Mouse (Mus musculus) hindbrain, embryonic 13.5 days (tissue): ENCODE measurements at regions not wholly inside any gene's neighbourhood (a gene's known extent, or its start where the extent isn't known, plus 50 kb on each side); places are given as distances from the start of the nearest gene placed in this dataset.

ENCODE experiments used
- ATAC-seq: fragments of 200-750 bp; cut with Nextera tagmentation; 2 replicates; pipeline ENCODE4 v1.8.0; 2017; ENCODE audit warnings: moderate TSS enrichment; ENCODE audit not compliant: low FRiP score
- H3K27ac ChIP-seq: fragments of 300-500 bp; sonication (generic); 2 replicates; pipeline ENCODE4 v1.5.1; 2015; ENCODE audit warnings: inconsistent platforms, mild to moderate bottlenecking, moderate library complexity
- H3K27me3 ChIP-seq: fragments of 300-500 bp; sonication (generic); 2 replicates; pipeline ENCODE4 v1.6.1; 2015; ENCODE audit warnings: mild to moderate bottlenecking, inconsistent platforms
- H3K36me3 ChIP-seq: fragments of 300-500 bp; sonication (generic); 2 replicates; pipeline ENCODE4 v1.6.1; 2015; ENCODE audit warnings: mild to moderate bottlenecking, inconsistent platforms
- H3K4me1 ChIP-seq: fragments of 300-500 bp; sonication (generic); replicated peaks from 2 replicates; pipeline ENCODE4 v1.6.1; 2015; ENCODE audit warnings: inconsistent platforms
- H3K4me2 ChIP-seq: fragments of 300-500 bp; sonication (generic); 2 replicates; pipeline ENCODE4 v1.6.1; 2015; ENCODE audit warnings: inconsistent platforms, mild to moderate bottlenecking, moderate library complexity
- H3K4me3 ChIP-seq: fragments of 300-500 bp; sonication (generic); 2 replicates; pipeline ENCODE4 v1.5.1; 2015; ENCODE audit warnings: mild to moderate bottlenecking, inconsistent platforms
- H3K9ac ChIP-seq: fragments of 300-500 bp; sonication (generic); 2 replicates; pipeline ENCODE4 v1.6.1; 2015; ENCODE audit warnings: mild to moderate bottlenecking, inconsistent platforms
- H3K9me3 ChIP-seq: fragments of 300-500 bp; sonication (generic); 2 replicates; pipeline ENCODE4 v1.6.1; 2016; ENCODE audit warnings: inconsistent platforms
- WGBS: fragments of 180-500 bp; shearing (Covaris S2); methylation state at CpG from one replicate; pipeline ENCODE4 v1.1.7; 2015; 5-methylcytosine and 5-hydroxymethylcytosine counted together

DNA sequence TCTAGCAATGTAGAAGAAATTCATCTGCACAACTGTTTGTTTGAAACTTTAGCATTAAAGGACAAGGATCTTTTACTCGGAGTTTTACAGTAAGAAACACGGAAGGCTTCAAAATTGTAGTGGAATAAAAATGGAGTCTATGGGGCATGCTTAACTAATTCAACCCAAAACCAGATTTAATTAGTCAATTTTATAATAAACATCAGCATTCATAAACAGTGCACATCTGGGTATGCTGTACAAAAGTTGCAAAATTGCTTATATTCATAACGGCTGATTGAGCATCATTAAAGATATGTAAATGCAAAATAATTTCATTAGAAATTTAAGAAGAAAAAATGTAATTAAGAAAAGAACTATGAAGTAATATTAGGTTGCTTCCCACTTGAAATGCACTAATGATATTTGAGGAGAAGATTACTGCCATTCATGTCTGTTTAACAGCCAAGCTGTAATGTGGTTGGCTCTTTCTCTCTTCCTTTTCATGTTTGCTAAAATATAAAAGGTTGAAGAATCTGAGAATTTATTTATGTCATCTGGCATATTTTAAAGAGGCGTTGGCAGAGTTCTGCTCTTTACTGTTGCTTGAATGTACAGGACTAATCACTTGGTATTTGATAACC, 1037.3 kb downstream of the Fam181b start:
- Histone ChIP-seq H3K27ac (no peak overlapping the region), H3K36me3 (no peaks in the 10 kb centered on the region), H3K9me3 (no peaks in the 10 kb centered on the region), H3K4me3 (no peak overlapping the region), H3K4me2 (no peak overlapping the region), H3K27me3 (no peaks in the 10 kb centered on the region), H3K9ac (no peak overlapping the region), H3K4me1 (no peaks in the 10 kb centered on the region; the same call in 1 of the 2 replicates)
- WGBS, result 90% methylated on average over 4 of the region's 4 CpGs
- ATAC-seq, result no peak

DNA sequence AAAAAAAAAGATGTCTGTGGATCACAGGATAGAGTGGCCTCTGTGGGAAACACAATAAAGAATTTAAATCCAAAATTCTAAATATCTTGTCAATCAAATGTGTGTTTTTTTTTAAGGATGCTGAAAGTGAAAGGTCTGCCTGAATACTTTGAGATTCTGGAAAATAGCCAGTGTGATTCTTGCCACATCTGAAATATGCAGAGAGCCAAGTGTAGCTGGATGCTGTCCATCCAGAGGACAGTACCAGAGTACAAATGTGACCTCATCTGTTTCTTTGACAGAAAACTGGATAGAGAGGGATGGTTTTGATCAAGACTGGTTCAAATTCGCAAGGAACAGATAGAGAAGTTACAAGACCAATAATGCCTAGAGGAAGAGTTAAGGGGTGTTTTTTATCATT, 1044.1 kb downstream of the Fam181b start:
- no peak overlapping the region for H3K4me3 ChIP-seq
- WGBS, result 92% methylated on average over 1 of the region's 1 CpGs
- H3K4me1 ChIP-seq, result no peaks in the 10 kb centered on the region
- no peak overlapping the region for H3K4me2 ChIP-seq
- no peak overlapping the region for H3K9ac ChIP-seq
- H3K27ac ChIP-seq, result no peak overlapping the region
- H3K27me3 ChIP-seq, result no peaks in the 10 kb centered on the region
- no peak for ATAC-seq
- H3K9me3 ChIP-seq, result no peaks in the 10 kb centered on the region
- H3K36me3 ChIP-seq, result no peaks in the 10 kb centered on the region

- H3K36me3 ChIP-seq, result no peaks in the 10 kb centered on the region
Observed at GRCm38 (mm10) chr7:94154221-94154620, 1074.6 kb downstream of the Fam181b start.

DNA sequence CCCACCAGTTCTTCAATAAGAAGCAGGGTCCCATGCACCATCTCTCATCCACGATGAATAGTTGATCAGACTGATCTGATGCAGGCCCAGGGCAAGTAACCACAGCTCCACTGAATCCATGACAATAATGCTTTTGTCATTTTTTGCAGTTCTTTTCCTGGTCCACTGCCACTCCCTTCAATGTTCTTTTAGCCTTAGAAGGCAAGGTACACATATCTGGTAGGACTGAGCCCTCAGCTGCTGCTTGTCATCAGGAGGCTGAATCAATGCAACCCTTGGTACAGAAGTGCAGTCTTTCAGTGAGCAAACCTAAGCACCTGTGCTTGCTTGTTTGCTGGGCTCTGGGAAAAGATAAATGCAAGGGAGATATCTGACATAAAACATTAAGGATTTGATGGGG, 1075.8 kb downstream of the Fam181b start:
- no peak overlapping the region for H3K4me2 ChIP-seq
- no peaks in the 10 kb centered on the region for H3K9me3 ChIP-seq
- no peaks in the 10 kb centered on the region for H3K4me1 ChIP-seq
- H3K36me3 ChIP-seq, result no peaks in the 10 kb centered on the region
- H3K9ac ChIP-seq, result no peak overlapping the region
- ATAC-seq, result no peak
- H3K27me3 ChIP-seq, result no peaks in the 10 kb centered on the region
- no peak overlapping the region for H3K4me3 ChIP-seq
- 93% methylated on average over 1 of the region's 1 CpGs for WGBS
- H3K27ac ChIP-seq, result no peak overlapping the region

More at GRCm38 (mm10) chr7:94154221-94154620, 1074.6 kb downstream of the Fam181b start:
- Histone ChIP-seq H3K27me3 (no peaks in the 10 kb centered on the region), H3K27ac (no peak overlapping the region), H3K4me3 (no peak overlapping the region), H3K9ac (no peak overlapping the region), H3K4me2 (no peak overlapping the region), H3K4me1 (no peaks in the 10 kb centered on the region), H3K9me3 (no peaks in the 10 kb centered on the region)
- ATAC-seq, result no peak

DNA sequence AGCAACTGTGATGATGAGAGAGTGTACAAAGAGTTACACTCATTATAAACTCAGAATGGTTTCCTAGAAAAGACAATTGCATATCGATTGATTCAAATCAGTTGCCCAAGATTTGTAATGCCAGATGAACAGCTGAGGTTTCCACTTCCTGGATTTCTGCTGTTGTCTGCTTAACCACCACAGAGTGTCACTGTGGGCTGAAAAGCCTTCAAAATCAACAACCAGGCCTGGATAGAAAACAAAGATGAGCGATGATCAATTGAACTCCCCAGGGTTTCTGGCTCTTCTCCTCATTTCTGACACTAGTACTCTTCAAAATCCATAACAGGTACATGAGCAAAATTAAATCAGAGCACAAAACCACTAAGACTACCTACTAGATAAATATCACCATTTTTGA, 1100.4 kb downstream of the Fam181b start:
- H3K36me3 ChIP-seq, result no peaks in the 10 kb centered on the region
- no peaks in the 10 kb centered on the region for H3K4me1 ChIP-seq
- H3K4me3 ChIP-seq, result no peak overlapping the region
- no peaks in the 10 kb centered on the region for H3K27me3 ChIP-seq
- no peak overlapping the region for H3K9ac ChIP-seq
- H3K4me2 ChIP-seq, result no peak overlapping the region
- no peak overlapping the region for H3K27ac ChIP-seq
- no peaks in the 10 kb centered on the region for H3K9me3 ChIP-seq
- 71% methylated on average over 2 of the region's 2 CpGs for WGBS
- ATAC-seq, result no peak

DNA sequence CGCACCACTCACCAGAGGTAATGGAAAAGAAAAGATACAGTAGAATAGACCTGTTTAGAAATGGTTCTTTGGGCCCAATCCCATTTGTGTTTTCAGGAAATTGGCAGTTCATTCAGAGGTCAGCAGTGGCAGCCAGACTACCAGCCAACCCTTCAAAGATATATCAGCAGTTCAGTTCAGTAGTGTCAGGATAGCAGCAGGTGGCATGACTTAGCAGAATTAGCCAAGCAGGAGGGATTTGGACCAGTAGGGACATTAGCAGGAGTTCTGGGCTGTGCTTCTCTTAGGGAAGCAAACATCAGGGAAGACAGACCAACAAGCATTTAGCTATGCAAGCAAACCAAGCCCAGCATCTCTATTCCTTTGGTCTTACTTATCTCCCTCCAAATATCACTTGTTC, 1132.7 kb downstream of the Fam181b start:
- Histone ChIP-seq H3K27ac (no peak overlapping the region), H3K4me3 (no peak overlapping the region), H3K9me3 (no peaks in the 10 kb centered on the region), H3K9ac (no peak overlapping the region), H3K36me3 (no peaks in the 10 kb centered on the region), H3K27me3 (no peaks in the 10 kb centered on the region), H3K4me1 (no peaks in the 10 kb centered on the region), H3K4me2 (no peak overlapping the region)
- ATAC-seq, result no peak
- 83% methylated on average over 1 of the region's 1 CpGs for WGBS

GRCm38 (mm10) chr7:94227482-94227881, 1147.8 kb downstream of the Fam181b start:
- H3K4me2 ChIP-seq, result no peak overlapping the region
- no peaks in the 10 kb centered on the region for H3K9me3 ChIP-seq
- no peaks in the 10 kb centered on the region for H3K36me3 ChIP-seq
- no peaks in the 10 kb centered on the region for H3K4me1 ChIP-seq
- ATAC-seq, result no peak
- no peak overlapping the region for H3K27ac ChIP-seq
- no peak overlapping the region for H3K4me3 ChIP-seq
- no peaks in the 10 kb centered on the region for H3K27me3 ChIP-seq
- no peak overlapping the region for H3K9ac ChIP-seq
- 60% methylated on average over 1 of the region's 1 CpGs for WGBS

DNA sequence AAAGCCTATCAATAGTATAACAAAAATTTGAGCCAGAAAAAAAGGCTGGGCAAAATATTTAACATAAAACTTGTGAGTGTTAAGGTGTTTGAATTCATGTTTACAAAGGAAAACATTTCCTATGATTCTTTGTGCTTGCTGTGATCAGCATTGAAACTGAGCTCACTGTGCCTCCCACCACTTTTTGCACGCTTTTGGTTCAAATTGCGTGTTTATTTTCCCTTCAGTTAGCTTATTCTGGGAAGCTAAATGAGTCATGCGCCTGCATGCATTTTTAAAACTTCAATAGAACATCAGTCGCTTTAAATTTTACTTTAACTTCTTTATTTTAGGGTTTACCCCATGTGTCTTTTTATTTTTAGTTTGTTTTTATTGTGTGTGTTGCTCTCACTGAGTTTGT, 1154.0 kb downstream of the Fam181b start:
- WGBS, result 91% methylated on average over 4 of the region's 4 CpGs
- H3K9me3 ChIP-seq, result no peaks in the 10 kb centered on the region
- H3K36me3 ChIP-seq, result no peaks in the 10 kb centered on the region

DNA sequence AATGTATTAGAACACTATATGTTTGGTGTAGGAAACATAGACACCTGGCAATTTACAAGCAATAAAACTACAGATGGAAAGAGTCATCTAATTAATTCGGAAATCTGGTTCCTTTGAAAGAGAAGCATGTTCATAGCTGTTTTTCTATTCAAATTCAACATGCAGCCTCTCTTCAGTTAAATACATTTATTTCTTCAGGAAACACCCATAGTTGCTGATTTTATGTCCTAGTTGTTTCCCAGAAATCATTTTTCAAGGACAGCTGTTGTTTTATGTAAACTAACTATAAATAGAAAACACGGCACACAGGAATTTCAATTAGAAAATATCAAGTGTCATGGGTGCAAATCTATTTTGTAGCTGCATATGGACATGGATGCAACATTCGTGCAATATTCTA, 1169.8 kb downstream of the Fam181b start:
- 88% methylated on average over 3 of the region's 3 CpGs for WGBS
- no peaks in the 10 kb centered on the region for H3K9me3 ChIP-seq
- no peak overlapping the region for H3K4me3 ChIP-seq
- H3K27ac ChIP-seq, result no peak overlapping the region
- no peak for ATAC-seq
- no peaks in the 10 kb centered on the region for H3K27me3 ChIP-seq
- no peaks in the 10 kb centered on the region for H3K4me1 ChIP-seq
- no peak overlapping the region for H3K9ac ChIP-seq
- H3K4me2 ChIP-seq, result no peak overlapping the region
- H3K36me3 ChIP-seq, result no peaks in the 10 kb centered on the region

More for the DNA sequence above, 1154.0 kb downstream of the Fam181b start:
- H3K4me2 ChIP-seq, result no peak overlapping the region
- no peak overlapping the region for H3K9ac ChIP-seq
- no peaks in the 10 kb centered on the region for H3K4me1 ChIP-seq
- H3K4me3 ChIP-seq, result no peak overlapping the region
- no peak for ATAC-seq
- H3K27me3 ChIP-seq, result no peaks in the 10 kb centered on the region
- no peak overlapping the region for H3K27ac ChIP-seq

GRCm38 (mm10) chr7:94268665-94269320, 1189.1 kb downstream of the Fam181b start:
- Histone ChIP-seq H3K27me3 (no peaks in the 10 kb centered on the region), H3K4me2 (no peak overlapping the region), H3K9ac (no peak overlapping the region), H3K27ac (no peak overlapping the region), H3K4me3 (no peak overlapping the region), H3K4me1 (no peaks in the 10 kb centered on the region), H3K9me3 (no peaks in the 10 kb centered on the region), H3K36me3 (no peaks in the 10 kb centered on the region)
- peak; percentile 59; the same call in 1 of the 2 replicates for ATAC-seq
- 68% methylated on average over 8 of the region's 8 CpGs for WGBS

DNA sequence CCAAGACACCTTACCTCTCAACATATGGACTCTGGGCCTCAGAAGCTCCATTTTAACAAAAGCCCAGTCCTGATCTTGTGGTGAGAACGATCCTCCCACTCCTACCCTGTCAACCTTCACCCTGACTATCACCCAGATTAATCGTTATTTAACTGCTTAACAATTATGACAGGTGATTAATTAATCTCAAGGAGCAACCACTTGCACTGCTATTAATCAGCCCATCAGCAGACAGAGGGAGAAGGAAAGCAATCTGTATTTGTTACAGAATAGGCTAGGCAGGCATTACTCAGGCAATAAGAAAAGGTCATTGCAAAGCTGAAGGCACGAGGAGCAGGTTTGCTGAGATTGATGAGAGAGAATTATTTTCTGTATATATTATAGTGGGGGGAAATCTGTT, 1201.9 kb downstream of the Fam181b start:
- Histone ChIP-seq H3K9me3 (no peaks in the 10 kb centered on the region), H3K27me3 (no peaks in the 10 kb centered on the region), H3K9ac (no peak overlapping the region), H3K4me1 (peaks cover 14% of the 10 kb centered on the region), H3K27ac (peak overlapping the region; percentile 55; the same call in 1 of the 2 replicates), H3K4me3 (no peak overlapping the region), H3K36me3 (no peaks in the 10 kb centered on the region), H3K4me2 (no peak overlapping the region)
- peak; percentile 77 for ATAC-seq
- 38% methylated on average over 3 of the region's 3 CpGs for WGBS

DNA sequence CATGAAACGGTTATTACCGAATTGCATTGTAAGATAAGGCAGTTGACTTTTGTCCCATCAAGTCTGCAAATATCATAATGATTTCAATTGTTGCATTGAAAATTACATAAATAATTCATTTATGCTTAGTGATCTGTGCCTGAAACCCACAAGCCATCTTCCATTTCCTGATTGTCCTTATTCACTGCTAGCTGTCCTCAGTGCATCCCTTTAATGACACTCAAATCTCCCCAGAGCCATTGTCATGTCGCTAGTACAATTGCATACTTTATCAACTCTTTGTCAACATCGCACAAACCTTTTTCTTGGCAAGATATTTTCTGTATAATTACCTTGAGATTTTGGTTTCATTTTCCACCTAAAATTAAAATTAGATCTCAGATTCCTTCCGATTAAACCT, 1202.3 kb downstream of the Fam181b start:
- Histone ChIP-seq H3K4me2 (no peak overlapping the region), H3K27me3 (no peaks in the 10 kb centered on the region), H3K4me1 (peaks cover 14% of the 10 kb centered on the region), H3K27ac (no peak overlapping the region), H3K36me3 (no peaks in the 10 kb centered on the region), H3K4me3 (no peak overlapping the region), H3K9ac (no peak overlapping the region), H3K9me3 (no peaks in the 10 kb centered on the region)
- ATAC-seq, result 0 out of 2 replicates have a peak, but pooled peaks have one; percentile 62
- WGBS, result 67% methylated on average over 5 of the region's 5 CpGs

DNA sequence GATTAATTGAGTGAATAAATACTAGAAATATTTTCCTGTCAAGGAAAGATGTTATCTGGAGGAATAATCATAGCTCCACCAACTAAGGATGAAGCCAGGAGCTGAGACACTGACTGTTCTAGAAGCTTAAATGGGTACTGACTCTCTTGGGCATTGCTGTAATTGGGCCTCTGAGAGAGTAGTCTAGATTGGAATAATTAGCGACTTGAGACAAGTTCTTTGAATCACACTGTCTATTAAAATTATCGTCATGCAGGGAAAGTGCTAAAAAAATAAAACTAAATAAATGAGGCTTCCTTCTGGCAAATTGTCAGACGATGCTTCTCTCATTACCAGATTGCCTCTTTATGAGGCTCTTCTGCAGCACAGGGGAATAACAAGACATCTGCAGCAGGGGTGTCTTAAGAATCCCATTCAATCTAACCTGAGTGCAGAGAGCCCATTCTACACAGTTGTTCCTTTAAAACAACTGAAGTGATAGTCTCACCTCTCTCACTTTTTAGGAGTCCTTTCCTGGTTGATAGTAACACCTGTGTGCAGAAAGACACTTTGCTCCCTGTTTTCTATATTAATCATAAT, 1203.5 kb downstream of the Fam181b start:
- H3K36me3 ChIP-seq, result no peaks in the 10 kb centered on the region
- H3K9ac ChIP-seq, result no peak overlapping the region
- H3K9me3 ChIP-seq, result no peaks in the 10 kb centered on the region
- ATAC-seq, result peak; percentile 53; the same call in 1 of the 2 replicates
- no peaks in the 10 kb centered on the region for H3K27me3 ChIP-seq
- H3K4me2 ChIP-seq, result no peak overlapping the region
- WGBS, result 46% methylated on average over 3 of the region's 3 CpGs
- no peak overlapping the region for H3K27ac ChIP-seq
- no peak overlapping the region for H3K4me3 ChIP-seq
- peaks cover 14% of the 10 kb centered on the region for H3K4me1 ChIP-seq
